Mouse (Mus musculus): ENCODE measurements at regions not wholly inside any gene's neighbourhood (a gene's known extent, or its start where the extent isn't known, plus 50 kb on each side); places are given as distances from the start of the nearest gene placed in this dataset.

DNA sequence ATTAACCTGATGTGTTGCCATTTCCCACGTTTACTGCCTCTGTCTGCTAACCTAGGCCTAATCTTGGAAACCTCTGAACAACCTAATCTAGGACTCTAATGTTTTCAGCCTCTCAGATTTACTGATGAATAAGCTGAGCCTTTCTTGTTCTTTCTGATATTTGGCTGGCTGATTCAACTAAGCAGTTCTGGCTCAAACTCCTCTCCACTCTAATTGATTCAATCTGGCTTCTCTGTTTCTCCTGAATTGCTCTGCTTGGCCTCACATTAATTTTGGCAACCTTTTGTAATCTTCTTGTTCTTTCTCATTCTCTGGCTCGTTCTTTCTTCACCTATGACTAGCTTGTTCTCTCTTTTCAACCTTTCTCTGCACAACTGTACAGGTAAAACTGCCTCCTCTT, 1561.2 kb upstream of the Zeb2 start:
- no peak overlapping the region for H3K9ac ChIP-seq (ENCODE audit: low read depth, low read length)
- no peaks in the 10 kb centered on the region for H3K27me3 ChIP-seq (ENCODE audit: control insufficient read depth, insufficient read depth, low read length)
- 62% methylated on average over 2 of the region's 2 CpGs for WGBS
- H3K4me1 ChIP-seq (ENCODE audit: control insufficient read depth, insufficient read depth, low read length), result no peaks in the 10 kb centered on the region
- H3K36me3 ChIP-seq (ENCODE audit: control insufficient read depth, insufficient read depth, low read length), result no peaks in the 10 kb centered on the region
- H3K4me3 ChIP-seq (ENCODE audit: low read length), result no peak overlapping the region
- H3K9me3 ChIP-seq (ENCODE audit: control insufficient read depth, low read length), result no peaks in the 10 kb centered on the region
- H3K27ac ChIP-seq (ENCODE audit: low read depth, low read length), result no peak overlapping the region
- no peak for ATAC-seq (ENCODE audit: low FRiP score, low TSS enrichment)
- H3K4me2 ChIP-seq (replicated peaks; ENCODE audit: low read depth, low read length), result no peak overlapping the region

- H3K27ac ChIP-seq (ENCODE audit: low read depth, low read length), result no peak overlapping the region
- no peaks in the 10 kb centered on the region for H3K9me3 ChIP-seq (ENCODE audit: control insufficient read depth, low read length)
- 80% methylated on average over 13 of the region's 13 CpGs for WGBS
- ATAC-seq (ENCODE audit: low FRiP score, low TSS enrichment), result no peak
- no peaks in the 10 kb centered on the region for H3K36me3 ChIP-seq (ENCODE audit: control insufficient read depth, insufficient read depth, low read length)
- H3K4me3 ChIP-seq (ENCODE audit: low read length), result no peak overlapping the region
- H3K4me2 ChIP-seq (replicated peaks; ENCODE audit: low read depth, low read length), result no peak overlapping the region
- no peak overlapping the region for H3K9ac ChIP-seq (ENCODE audit: low read depth, low read length)
- no peaks in the 10 kb centered on the region for H3K4me1 ChIP-seq (ENCODE audit: control insufficient read depth, insufficient read depth, low read length)
- no peaks in the 10 kb centered on the region for H3K27me3 ChIP-seq (ENCODE audit: control insufficient read depth, insufficient read depth, low read length)
These were observed 1552.5 kb upstream of the Zeb2 start for GRCm38 (mm10) chr2:46669517-46670291.

DNA sequence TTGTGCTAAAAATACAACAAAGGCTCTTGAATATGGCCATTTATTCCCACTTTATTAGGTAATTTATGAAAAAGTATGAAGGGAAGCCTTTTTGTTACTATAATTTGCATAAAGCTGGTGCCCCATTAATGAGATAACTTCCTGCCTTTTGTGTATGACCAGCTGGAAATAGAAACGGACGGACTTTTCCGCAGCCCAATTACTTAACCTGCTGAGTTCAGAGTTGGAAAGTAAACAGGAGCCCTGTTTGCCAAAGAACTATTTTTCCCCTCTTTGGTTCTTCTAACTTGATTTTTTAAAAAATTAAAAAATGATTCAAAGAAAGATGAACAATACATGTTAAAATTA, 1549.8 kb upstream of the Zeb2 start:
- Histone ChIP-seq H3K4me3 (ENCODE audit: low read length) (no peak overlapping the region), H3K9me3 (ENCODE audit: control insufficient read depth, low read length) (no peaks in the 10 kb centered on the region), H3K27me3 (ENCODE audit: control insufficient read depth, insufficient read depth, low read length) (no peaks in the 10 kb centered on the region), H3K27ac (ENCODE audit: low read depth, low read length) (no peak overlapping the region), H3K9ac (ENCODE audit: low read depth, low read length) (no peak overlapping the region), H3K36me3 (ENCODE audit: control insufficient read depth, insufficient read depth, low read length) (no peaks in the 10 kb centered on the region), H3K4me2 (replicated peaks; ENCODE audit: low read depth, low read length) (no peak overlapping the region), H3K4me1 (ENCODE audit: control insufficient read depth, insufficient read depth, low read length) (no peaks in the 10 kb centered on the region)
- WGBS, result 72% methylated on average over 3 of the region's 3 CpGs
- ATAC-seq (ENCODE audit: low FRiP score, low TSS enrichment), result no peak

- no peak overlapping the region for H3K4me3 ChIP-seq (ENCODE audit: low read length)
- no peak for ATAC-seq (ENCODE audit: low FRiP score, low TSS enrichment)
These were observed 1549.1 kb upstream of the Zeb2 start for GRCm38 (mm10) chr2:46666084-46666989.

DNA sequence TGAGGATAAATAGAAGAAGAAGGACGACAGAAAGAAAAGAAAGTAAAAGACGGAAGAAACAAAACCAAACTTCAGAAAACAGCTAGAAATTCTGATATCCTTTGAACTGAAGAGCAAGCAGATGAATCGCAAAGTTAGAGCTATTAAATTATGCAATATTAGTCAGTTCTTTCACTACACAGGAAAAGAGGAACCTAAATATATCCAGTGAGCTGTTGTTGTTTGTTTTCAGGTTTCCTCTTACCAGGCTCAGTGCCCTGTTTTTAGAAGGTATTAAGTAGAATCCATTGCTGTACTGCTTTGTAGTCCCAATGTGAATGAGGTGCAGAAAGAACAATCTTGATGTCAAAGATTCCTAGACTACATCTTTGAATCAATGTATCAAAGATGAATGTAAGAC, 1544.7 kb upstream of the Zeb2 start:
- Histone ChIP-seq H3K27me3 (ENCODE audit: control insufficient read depth, insufficient read depth, low read length) (no peaks in the 10 kb centered on the region), H3K9ac (ENCODE audit: low read depth, low read length) (no peak overlapping the region), H3K4me2 (replicated peaks; ENCODE audit: low read depth, low read length) (no peak overlapping the region), H3K9me3 (ENCODE audit: control insufficient read depth, low read length) (no peaks in the 10 kb centered on the region), H3K4me1 (ENCODE audit: control insufficient read depth, insufficient read depth, low read length) (no peaks in the 10 kb centered on the region), H3K4me3 (ENCODE audit: low read length) (no peak overlapping the region), H3K27ac (ENCODE audit: low read depth, low read length) (no peak overlapping the region), H3K36me3 (ENCODE audit: control insufficient read depth, insufficient read depth, low read length) (no peaks in the 10 kb centered on the region)
- ATAC-seq (ENCODE audit: low FRiP score, low TSS enrichment), result no peak
- 86% methylated on average over 3 of the region's 3 CpGs for WGBS

More at GRCm38 (mm10) chr2:46666084-46666989, 1549.1 kb upstream of the Zeb2 start:
- WGBS, result 66% methylated on average over 10 of the region's 10 CpGs
- Histone ChIP-seq H3K9ac (ENCODE audit: low read depth, low read length) (no peak overlapping the region), H3K9me3 (ENCODE audit: control insufficient read depth, low read length) (no peaks in the 10 kb centered on the region), H3K4me1 (ENCODE audit: control insufficient read depth, insufficient read depth, low read length) (no peaks in the 10 kb centered on the region), H3K27ac (ENCODE audit: low read depth, low read length) (no peak overlapping the region), H3K36me3 (ENCODE audit: control insufficient read depth, insufficient read depth, low read length) (no peaks in the 10 kb centered on the region), H3K4me2 (replicated peaks; ENCODE audit: low read depth, low read length) (no peak overlapping the region), H3K27me3 (ENCODE audit: control insufficient read depth, insufficient read depth, low read length) (no peaks in the 10 kb centered on the region)

GRCm38 (mm10) chr2:46660577-46660976, 1543.4 kb upstream of the Zeb2 start:
- Histone ChIP-seq H3K4me1 (ENCODE audit: control insufficient read depth, insufficient read depth, low read length) (no peaks in the 10 kb centered on the region), H3K4me2 (replicated peaks; ENCODE audit: low read depth, low read length) (no peak overlapping the region), H3K27ac (ENCODE audit: low read depth, low read length) (no peak overlapping the region), H3K36me3 (ENCODE audit: control insufficient read depth, insufficient read depth, low read length) (no peaks in the 10 kb centered on the region), H3K9ac (ENCODE audit: low read depth, low read length) (no peak overlapping the region), H3K4me3 (ENCODE audit: low read length) (no peak overlapping the region), H3K9me3 (ENCODE audit: control insufficient read depth, low read length) (no peaks in the 10 kb centered on the region), H3K27me3 (ENCODE audit: control insufficient read depth, insufficient read depth, low read length) (no peaks in the 10 kb centered on the region)
- 60% methylated on average over 3 of the region's 3 CpGs for WGBS
- ATAC-seq (ENCODE audit: low FRiP score, low TSS enrichment), result no peak

DNA sequence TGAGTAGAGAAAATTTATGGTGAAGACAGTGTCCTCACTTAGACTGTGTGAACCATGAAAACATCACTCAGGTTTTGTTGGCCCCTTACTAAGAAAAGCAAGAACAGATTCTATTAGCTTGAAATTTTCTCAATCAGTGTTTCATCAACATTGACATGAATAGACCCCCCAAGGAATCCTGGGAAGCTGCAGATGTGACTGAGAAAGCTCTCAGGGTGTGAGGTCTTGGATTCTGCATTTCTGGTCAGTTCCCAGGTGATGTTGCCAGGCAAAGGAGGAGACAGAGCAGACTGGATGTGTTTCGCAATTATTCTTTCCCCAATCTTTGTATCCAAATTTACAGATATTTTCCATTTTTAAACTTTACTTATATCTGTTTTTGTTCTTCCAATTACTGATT, 1538.1 kb upstream of the Zeb2 start:
- Histone ChIP-seq H3K27me3 (ENCODE audit: control insufficient read depth, insufficient read depth, low read length) (no peaks in the 10 kb centered on the region), H3K4me1 (ENCODE audit: control insufficient read depth, insufficient read depth, low read length) (no peaks in the 10 kb centered on the region), H3K36me3 (ENCODE audit: control insufficient read depth, insufficient read depth, low read length) (no peaks in the 10 kb centered on the region), H3K4me2 (replicated peaks; ENCODE audit: low read depth, low read length) (no peak overlapping the region), H3K4me3 (ENCODE audit: low read length) (no peak overlapping the region), H3K27ac (ENCODE audit: low read depth, low read length) (no peak overlapping the region), H3K9me3 (ENCODE audit: control insufficient read depth, low read length) (no peaks in the 10 kb centered on the region), H3K9ac (ENCODE audit: low read depth, low read length) (no peak overlapping the region)
- WGBS, result 94% methylated on average over 1 of the region's 1 CpGs
- no peak for ATAC-seq (ENCODE audit: low FRiP score, low TSS enrichment)

DNA sequence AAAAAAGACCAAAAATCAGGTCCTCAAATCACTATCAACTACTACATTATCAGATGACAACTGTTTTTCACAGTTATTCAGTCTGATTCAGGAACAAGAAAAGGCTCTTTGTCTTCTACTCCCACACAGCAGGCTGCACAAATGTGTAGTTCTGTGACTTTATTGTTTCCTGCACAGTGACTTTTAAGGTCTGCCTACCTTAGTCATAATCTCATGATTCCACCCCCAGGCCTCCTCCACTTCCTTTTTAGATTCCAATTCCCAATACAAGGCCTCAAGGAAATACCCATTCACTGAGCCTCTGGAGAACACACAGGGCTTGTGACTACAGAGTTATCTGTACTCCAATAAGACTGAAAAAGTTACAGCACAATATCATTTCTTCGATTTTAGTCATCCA, 1535.4 kb upstream of the Zeb2 start:
- H3K27ac ChIP-seq (ENCODE audit: low read depth, low read length), result no peak overlapping the region
- H3K4me2 ChIP-seq (replicated peaks; ENCODE audit: low read depth, low read length), result no peak overlapping the region
- H3K27me3 ChIP-seq (ENCODE audit: control insufficient read depth, insufficient read depth, low read length), result no peaks in the 10 kb centered on the region
- no peak overlapping the region for H3K9ac ChIP-seq (ENCODE audit: low read depth, low read length)
- no peaks in the 10 kb centered on the region for H3K36me3 ChIP-seq (ENCODE audit: control insufficient read depth, insufficient read depth, low read length)
- no peak for ATAC-seq (ENCODE audit: low FRiP score, low TSS enrichment)
- H3K4me3 ChIP-seq (ENCODE audit: low read length), result no peak overlapping the region
- no peaks in the 10 kb centered on the region for H3K4me1 ChIP-seq (ENCODE audit: control insufficient read depth, insufficient read depth, low read length)
- 97% methylated on average over 1 of the region's 1 CpGs for WGBS
- no peaks in the 10 kb centered on the region for H3K9me3 ChIP-seq (ENCODE audit: control insufficient read depth, low read length)

GRCm38 (mm10) chr2:46646366-46646765, 1529.2 kb upstream of the Zeb2 start:
- no peak for ATAC-seq (ENCODE audit: low FRiP score, low TSS enrichment)
- H3K36me3 ChIP-seq (ENCODE audit: control insufficient read depth, insufficient read depth, low read length), result no peaks in the 10 kb centered on the region
- no peak overlapping the region for H3K9ac ChIP-seq (ENCODE audit: low read depth, low read length)
- H3K4me2 ChIP-seq (replicated peaks; ENCODE audit: low read depth, low read length), result no peak overlapping the region
- H3K27me3 ChIP-seq (ENCODE audit: control insufficient read depth, insufficient read depth, low read length), result no peaks in the 10 kb centered on the region
- WGBS, result 84% methylated on average over 2 of the region's 2 CpGs
- no peaks in the 10 kb centered on the region for H3K4me1 ChIP-seq (ENCODE audit: control insufficient read depth, insufficient read depth, low read length)
- no peak overlapping the region for H3K27ac ChIP-seq (ENCODE audit: low read depth, low read length)
- no peak overlapping the region for H3K4me3 ChIP-seq (ENCODE audit: low read length)
- H3K9me3 ChIP-seq (ENCODE audit: control insufficient read depth, low read length), result no peaks in the 10 kb centered on the region
